Mouse (Mus musculus) heart, embryonic 12.5 days (tissue): ENCODE results near the gene Klf6. TPM values are rescaled to one million over a fixed set of nuclear protein-coding genes. Genes with fewer than 3 reads are reported as not detected.

ENCODE experiments used
- ATAC-seq: fragments of 200-750 bp; cut with Nextera tagmentation; 2 replicates; pipeline ENCODE4 v1.8.0; 2017; ENCODE audit warnings: moderate TSS enrichment, moderate library complexity; ENCODE audit not compliant: insufficient number of reproducible peaks, low FRiP score
- H3K27ac ChIP-seq: fragments of 300-500 bp; sonication (generic); 2 replicates; pipeline ENCODE4 v1.5.1; 2016; ENCODE audit warnings: mild to moderate bottlenecking, moderate library complexity; ENCODE audit not compliant: poor library complexity, severe bottlenecking
- H3K27me3 ChIP-seq: fragments of 300-500 bp; sonication (generic); replicated peaks from 2 replicates; pipeline ENCODE4 v1.6.1; 2016; ENCODE audit warnings: mild to moderate bottlenecking, moderate library complexity
- H3K36me3 ChIP-seq: fragments of 300-500 bp; sonication (generic); 2 replicates; pipeline ENCODE4 v1.6.1; 2016; ENCODE audit warnings: mild to moderate bottlenecking, moderate library complexity
- H3K4me1 ChIP-seq: fragments of 300-500 bp; sonication (generic); replicated peaks from 2 replicates; pipeline ENCODE4 v1.6.1; 2016; ENCODE audit warnings: mild to moderate bottlenecking
- H3K4me2 ChIP-seq: fragments of 300-500 bp; sonication (generic); 2 replicates; pipeline ENCODE4 v1.6.1; 2016; ENCODE audit warnings: mild to moderate bottlenecking, moderate library complexity
- H3K4me3 ChIP-seq: fragments of 300-500 bp; sonication (generic); 2 replicates; pipeline ENCODE4 v1.5.1; 2016; ENCODE audit warnings: mild to moderate bottlenecking
- H3K9ac ChIP-seq: fragments of 300-500 bp; sonication (generic); 2 replicates; pipeline ENCODE4 v1.6.1; 2016; ENCODE audit warnings: mild to moderate bottlenecking, moderate library complexity
- H3K9me3 ChIP-seq: fragments of 300-500 bp; sonication (generic); replicated peaks from 2 replicates; pipeline ENCODE4 v1.6.1; 2016; ENCODE audit warnings: mild to moderate bottlenecking, moderate library complexity
- WGBS: fragments of 180-500 bp; shearing (Covaris S2); methylation state at CpG from one replicate; pipeline ENCODE4 v1.1.7; 2016; 5-methylcytosine and 5-hydroxymethylcytosine counted together
- polyA plus RNA-seq: library from polyadenylated mRNA; unstranded; fragments of >200 nt; fragmentation: Nextera tagmentation; extraction: Ambion mirVana; gene quantifications from 2 replicates; pipeline ENCODE4 v1.2.1, GENCODE M21; 2016

Gene Klf6
- polyA plus RNA-seq, 1 experiment from 2014 or later: 69.6 TPM

DNA sequence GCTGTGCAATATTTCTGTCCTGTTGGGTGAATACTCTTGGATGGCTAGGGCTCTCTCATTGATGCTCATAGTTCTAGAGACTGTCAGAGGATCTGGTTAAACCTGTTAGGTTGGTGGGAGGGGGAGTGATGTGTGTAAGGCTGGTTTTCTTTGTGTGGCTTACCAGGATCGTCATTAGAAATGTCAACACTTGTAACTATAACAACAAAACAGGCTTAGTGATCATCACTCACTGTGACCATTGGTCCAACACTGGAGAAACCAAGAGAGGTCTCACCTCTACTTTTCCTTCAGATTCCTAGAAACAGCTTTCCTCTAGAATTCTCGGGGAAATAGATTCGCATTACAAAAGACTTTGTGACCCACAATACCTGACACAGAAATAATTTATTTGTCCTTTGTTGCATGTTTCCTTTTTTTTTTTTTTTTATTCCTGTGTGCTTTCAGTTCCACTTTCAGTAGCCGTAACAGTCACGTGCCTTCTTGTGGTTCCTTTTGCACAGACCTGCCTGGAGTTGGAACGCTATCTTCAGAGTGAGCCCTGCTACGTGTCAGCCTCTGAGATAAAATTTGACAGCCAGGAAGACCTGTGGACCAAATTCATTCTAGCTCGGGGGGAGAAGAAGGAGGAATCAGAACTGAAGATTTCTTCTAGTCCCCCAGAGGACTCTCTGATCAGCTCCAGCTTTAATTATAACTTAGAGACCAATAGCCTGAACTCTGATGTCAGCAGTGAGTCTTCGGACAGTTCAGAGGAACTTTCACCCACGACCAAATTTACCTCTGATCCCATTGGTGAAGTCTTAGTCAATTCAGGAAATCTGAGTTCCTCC is 3.2 kb downstream of the Klf6 start:
- H3K27ac ChIP-seq: peak overlapping the region; percentile 93
- peak overlapping the region; percentile 69 for H3K4me3 ChIP-seq
- peaks cover 38% of the 10 kb centered on the region for H3K4me1 ChIP-seq
- peak overlapping the region; percentile 85 for H3K4me2 ChIP-seq
- no peaks in the 10 kb centered on the region for H3K9me3 ChIP-seq
- H3K9ac ChIP-seq: peak overlapping the region; percentile 75
- H3K27me3 ChIP-seq: no peaks in the 10 kb centered on the region
- 21% methylated on average over 10 of the region's 10 CpGs for WGBS
- no peak for ATAC-seq
- H3K36me3 ChIP-seq: peaks cover 45% of the 10 kb centered on the region

DNA sequence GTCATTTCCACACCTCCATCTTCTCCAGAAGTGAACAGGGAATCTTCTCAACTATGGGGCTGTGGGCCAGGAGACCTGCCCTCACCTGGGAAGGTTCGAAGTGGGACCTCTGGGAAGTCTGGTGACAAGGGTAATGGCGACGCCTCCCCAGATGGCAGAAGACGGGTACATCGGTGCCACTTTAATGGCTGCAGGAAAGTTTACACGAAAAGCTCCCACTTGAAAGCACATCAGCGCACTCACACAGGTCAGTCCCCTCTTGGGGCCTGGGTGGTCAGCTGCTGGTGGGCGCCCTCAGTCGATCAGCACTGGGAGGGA is 3.8 kb downstream of the Klf6 start:
- ATAC-seq: no peak
- peaks cover 42% of the 10 kb centered on the region for H3K4me1 ChIP-seq
- H3K9me3 ChIP-seq: no peaks in the 10 kb centered on the region
- peak overlapping the region; percentile 93 for H3K27ac ChIP-seq
- H3K9ac ChIP-seq: peak overlapping the region; percentile 54
- peak overlapping the region; percentile 69 for H3K4me3 ChIP-seq
- H3K4me2 ChIP-seq: peak overlapping the region; percentile 85
- 76% methylated on average over 9 of the region's 9 CpGs for WGBS
- H3K27me3 ChIP-seq: no peaks in the 10 kb centered on the region
- H3K36me3 ChIP-seq: peaks cover 46% of the 10 kb centered on the region

DNA sequence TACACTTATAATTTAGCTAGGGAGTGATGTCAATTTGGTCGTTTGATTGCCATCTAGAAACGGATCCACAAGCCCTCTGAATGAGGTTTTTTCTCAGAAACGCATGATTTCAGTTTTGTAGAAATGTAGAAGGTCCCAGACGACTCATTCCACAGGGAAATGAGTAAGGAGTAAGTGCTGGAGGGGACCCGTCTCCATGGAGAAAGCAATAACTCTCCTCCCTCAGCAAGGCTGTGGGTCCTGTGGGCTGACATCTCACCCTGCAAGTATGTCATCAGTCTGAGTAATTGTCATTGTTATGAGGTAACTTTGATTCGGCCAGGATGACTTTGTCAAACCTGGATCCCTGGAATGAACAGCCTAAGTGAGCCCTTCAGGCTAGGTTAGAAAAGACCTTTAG is 4.8 kb downstream of the Klf6 start:
- no peak for ATAC-seq
- peak overlapping the region; percentile 85; the same call in 1 of the 2 replicates for H3K4me2 ChIP-seq
- H3K4me1 ChIP-seq: peaks cover 51% of the 10 kb centered on the region
- no peak overlapping the region for H3K27ac ChIP-seq
- WGBS: 76% methylated on average over 6 of the region's 6 CpGs
- no peak overlapping the region for H3K9ac ChIP-seq
- no peaks in the 10 kb centered on the region for H3K27me3 ChIP-seq
- no peak overlapping the region for H3K4me3 ChIP-seq
- H3K9me3 ChIP-seq: no peaks in the 10 kb centered on the region
- peaks cover 46% of the 10 kb centered on the region for H3K36me3 ChIP-seq

DNA sequence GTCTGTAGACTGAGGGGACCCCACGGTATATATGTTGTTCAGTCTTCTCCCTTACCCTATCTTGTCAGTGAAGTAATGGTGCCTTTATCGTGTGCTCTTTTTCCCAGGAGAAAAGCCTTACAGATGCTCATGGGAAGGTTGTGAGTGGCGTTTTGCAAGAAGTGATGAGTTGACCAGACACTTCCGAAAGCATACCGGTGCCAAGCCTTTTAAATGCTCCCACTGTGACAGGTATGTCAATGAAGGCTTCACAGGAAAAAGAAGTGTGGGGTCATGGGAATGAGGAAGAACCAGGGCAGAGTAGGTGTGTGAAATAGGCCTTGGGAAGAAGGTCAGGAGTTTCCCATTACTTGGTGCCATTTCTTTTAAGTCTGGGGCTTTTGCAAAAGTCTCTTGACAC is 5.2 kb downstream of the Klf6 start:
- WGBS: 85% methylated on average over 5 of the region's 5 CpGs

DNA sequence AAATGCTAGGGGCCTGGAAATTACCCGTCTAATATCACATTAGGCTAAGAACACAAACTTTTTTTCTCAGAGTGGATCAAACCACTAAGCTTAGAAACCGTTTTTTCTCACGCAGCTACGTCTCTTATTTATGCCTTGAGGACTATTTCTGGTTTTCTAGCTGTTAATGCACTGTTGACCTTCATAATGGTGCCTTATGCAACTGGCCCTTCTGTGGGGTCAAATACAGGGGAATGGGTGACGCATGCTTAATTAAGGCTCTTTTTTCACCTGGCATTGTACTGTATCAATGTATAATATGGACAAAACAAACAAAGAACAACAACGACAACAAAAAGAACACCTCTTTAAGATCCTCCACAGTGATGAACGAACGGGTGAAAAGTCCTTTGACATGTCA is 7.1 kb downstream of the Klf6 start:
- Histone ChIP-seq H3K4me3 (no peak overlapping the region), H3K36me3 (peaks cover 46% of the 10 kb centered on the region), H3K9me3 (no peaks in the 10 kb centered on the region), H3K27me3 (no peaks in the 10 kb centered on the region), H3K4me1 (peaks cover 51% of the 10 kb centered on the region), H3K4me2 (no peak overlapping the region), H3K9ac (no peak overlapping the region), H3K27ac (no peak overlapping the region)
- WGBS: 78% methylated on average over 8 of the region's 8 CpGs
- ATAC-seq: no peak

More for the DNA sequence above, 5.2 kb downstream of the Klf6 start:
- Histone ChIP-seq H3K9ac (no peak overlapping the region), H3K4me2 (no peak overlapping the region), H3K27me3 (no peaks in the 10 kb centered on the region), H3K27ac (no peak overlapping the region), H3K4me1 (peaks cover 51% of the 10 kb centered on the region), H3K36me3 (peaks cover 46% of the 10 kb centered on the region), H3K9me3 (no peaks in the 10 kb centered on the region), H3K4me3 (no peak overlapping the region)
- no peak for ATAC-seq

DNA sequence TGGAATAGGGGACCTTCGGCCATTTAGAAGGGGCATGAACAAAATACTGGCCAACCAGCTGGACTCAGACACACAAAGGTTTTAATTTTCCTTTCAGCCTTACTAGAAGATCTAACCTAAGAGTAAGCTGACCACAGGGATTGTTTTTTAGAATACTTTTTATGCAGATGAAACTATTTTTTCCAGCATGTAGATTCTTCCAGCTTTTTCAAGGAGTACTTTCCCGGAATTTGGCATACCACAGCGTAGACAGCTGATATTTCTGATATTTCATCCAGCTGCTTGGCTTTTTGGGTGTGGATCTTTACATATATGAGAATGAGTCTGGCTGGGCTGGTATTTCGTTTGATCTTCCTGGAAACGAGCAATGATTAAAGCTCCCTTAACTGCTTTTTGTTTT is 8.2 kb downstream of the Klf6 start:
- Histone ChIP-seq H3K36me3 (peaks cover 46% of the 10 kb centered on the region), H3K27ac (peak overlapping the region; percentile 68; the same call in 1 of the 2 replicates), H3K4me3 (no peak overlapping the region), H3K4me2 (no peak overlapping the region), H3K4me1 (peaks cover 47% of the 10 kb centered on the region), H3K9me3 (no peaks in the 10 kb centered on the region), H3K27me3 (no peaks in the 10 kb centered on the region), H3K9ac (no peak overlapping the region)
- 49% methylated on average over 5 of the region's 5 CpGs for WGBS
- no peak for ATAC-seq

DNA sequence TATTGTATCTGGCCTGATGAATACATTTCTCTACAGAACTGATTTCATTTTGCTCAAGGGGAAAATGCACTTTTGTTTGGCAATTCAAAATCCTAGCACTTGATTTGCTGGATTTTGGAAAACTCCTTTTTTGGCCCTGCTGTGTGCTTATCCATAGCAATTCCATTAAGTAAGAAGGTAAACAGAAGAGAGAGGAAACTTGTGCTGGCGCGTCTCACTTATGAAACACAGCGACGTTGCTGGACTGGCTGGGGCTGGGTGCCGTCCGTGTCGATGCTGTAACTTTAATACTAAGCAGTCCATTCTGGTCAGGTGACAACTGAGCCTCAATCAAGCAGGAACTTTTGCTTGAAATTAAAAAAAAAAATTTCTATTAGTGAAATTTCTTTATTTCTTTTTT is 8.6 kb downstream of the Klf6 start:
- peak overlapping the region; percentile 26; the same call in 1 of the 2 replicates for H3K4me2 ChIP-seq
- H3K4me1 ChIP-seq: peaks cover 44% of the 10 kb centered on the region
- WGBS: 11% methylated on average over 7 of the region's 7 CpGs
- peak; percentile 61; the same call in 1 of the 2 replicates for ATAC-seq
- H3K27ac ChIP-seq: peak overlapping the region; percentile 68
- H3K9ac ChIP-seq: no peak overlapping the region
- H3K27me3 ChIP-seq: no peaks in the 10 kb centered on the region
- H3K36me3 ChIP-seq: peaks cover 44% of the 10 kb centered on the region
- H3K9me3 ChIP-seq: no peaks in the 10 kb centered on the region
- no peak overlapping the region for H3K4me3 ChIP-seq

DNA sequence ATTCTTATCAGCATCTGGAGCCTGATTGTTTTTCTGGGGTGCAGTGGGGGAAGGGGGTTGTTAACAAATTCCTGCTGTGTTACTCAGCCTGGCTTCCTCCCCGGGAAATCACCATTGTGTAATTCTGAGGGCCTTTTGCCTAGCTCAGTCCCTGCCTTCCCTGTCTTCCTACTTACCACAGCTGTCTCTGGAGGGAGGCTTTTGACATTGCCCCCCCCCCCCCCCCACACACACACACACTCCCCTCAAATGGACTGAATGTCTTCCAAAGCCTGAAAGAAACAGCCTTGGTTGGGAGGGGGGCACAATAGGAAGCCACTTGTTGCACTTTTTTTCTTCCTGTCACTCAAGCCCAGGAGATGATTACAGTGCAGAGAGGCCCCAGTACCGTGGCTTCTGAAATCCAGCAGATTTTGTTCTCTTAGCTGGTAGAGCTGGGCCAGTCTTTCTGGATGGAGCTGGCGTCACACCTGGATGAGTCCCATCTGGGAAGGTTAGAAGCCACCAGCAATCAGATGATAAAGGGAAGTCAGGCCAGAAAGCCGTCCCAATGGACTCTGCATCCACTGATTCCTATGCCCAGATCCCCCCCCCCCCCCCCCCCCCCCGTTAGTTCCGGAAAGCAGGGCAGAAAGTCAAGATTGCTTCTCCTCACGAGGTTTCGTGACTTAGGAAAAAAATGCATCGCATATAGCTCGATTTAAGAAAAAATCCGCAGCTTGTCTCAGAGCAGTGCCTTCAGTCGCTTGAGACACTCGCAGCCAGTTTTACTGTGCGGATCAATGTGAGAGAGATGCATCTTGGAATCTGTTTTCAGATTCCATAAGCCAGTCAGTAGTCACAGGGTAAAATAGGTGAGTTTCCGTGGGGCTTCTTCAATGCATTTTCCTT is 9.3 kb downstream of the Klf6 start:
- WGBS: 17% methylated on average over 15 of the region's 15 CpGs
- ATAC-seq: peak; percentile 68
- H3K9ac ChIP-seq: peak overlapping the region; percentile 51
- peaks cover 36% of the 10 kb centered on the region for H3K4me1 ChIP-seq
- peak overlapping the region; percentile 59 for H3K27ac ChIP-seq
- no peaks in the 10 kb centered on the region for H3K9me3 ChIP-seq
- no peaks in the 10 kb centered on the region for H3K27me3 ChIP-seq
- peaks cover 36% of the 10 kb centered on the region for H3K36me3 ChIP-seq
- H3K4me3 ChIP-seq: peak overlapping the region; percentile 13; the same call in 1 of the 2 replicates
- peak overlapping the region; percentile 53 for H3K4me2 ChIP-seq

DNA sequence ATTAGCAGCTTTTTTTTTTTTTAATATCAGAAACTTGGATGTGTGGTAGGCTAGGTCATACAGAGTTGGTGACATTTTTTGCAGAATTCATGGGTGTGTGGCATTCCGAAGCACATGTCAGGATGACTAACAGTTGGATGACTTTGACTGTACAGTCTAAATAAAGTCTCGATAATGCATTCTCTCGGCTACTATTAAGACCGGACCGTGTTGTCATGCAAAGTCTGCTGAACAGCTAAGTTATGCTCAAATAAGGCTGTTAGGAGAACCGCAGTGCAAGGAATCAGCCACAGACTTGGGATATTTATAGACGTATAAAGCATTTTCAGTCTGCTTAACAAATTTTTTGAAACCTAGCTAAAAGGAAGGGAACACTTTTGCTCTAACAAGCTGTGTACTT is 10.1 kb downstream of the Klf6 start:
- Histone ChIP-seq H3K36me3 (peaks cover 28% of the 10 kb centered on the region), H3K4me1 (peaks cover 28% of the 10 kb centered on the region), H3K27me3 (no peaks in the 10 kb centered on the region), H3K9me3 (no peaks in the 10 kb centered on the region), H3K9ac (no peak overlapping the region), H3K27ac (no peak overlapping the region), H3K4me2 (no peak overlapping the region), H3K4me3 (no peak overlapping the region)
- no peak for ATAC-seq
- WGBS: 84% methylated on average over 7 of the region's 7 CpGs

DNA sequence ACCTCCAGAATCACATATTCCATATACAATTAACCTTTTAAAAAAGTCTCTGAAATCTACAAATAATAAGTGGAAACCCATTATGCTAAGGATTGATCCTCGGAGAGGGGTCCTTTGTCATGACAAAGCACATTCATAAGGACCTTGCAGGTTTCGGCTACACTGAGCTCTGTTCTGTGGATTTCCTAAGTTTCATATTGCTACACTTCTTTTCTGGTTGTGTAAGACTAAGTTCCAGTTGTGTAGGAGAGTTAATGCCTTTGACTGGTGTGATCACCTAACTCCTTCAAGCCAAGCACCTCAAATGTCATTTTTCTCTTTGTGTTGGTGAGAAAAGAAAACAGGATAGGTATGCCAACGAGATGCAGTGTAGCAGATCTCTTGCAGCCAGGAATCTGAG is 12.4 kb downstream of the Klf6 start:
- Histone ChIP-seq H3K27ac (no peak overlapping the region), H3K27me3 (no peaks in the 10 kb centered on the region), H3K4me3 (no peak overlapping the region), H3K36me3 (peaks cover 6% of the 10 kb centered on the region), H3K9ac (no peak overlapping the region), H3K4me1 (peaks cover 17% of the 10 kb centered on the region), H3K4me2 (no peak overlapping the region), H3K9me3 (no peaks in the 10 kb centered on the region)
- no peak for ATAC-seq
- WGBS: 80% methylated on average over 3 of the region's 3 CpGs

DNA sequence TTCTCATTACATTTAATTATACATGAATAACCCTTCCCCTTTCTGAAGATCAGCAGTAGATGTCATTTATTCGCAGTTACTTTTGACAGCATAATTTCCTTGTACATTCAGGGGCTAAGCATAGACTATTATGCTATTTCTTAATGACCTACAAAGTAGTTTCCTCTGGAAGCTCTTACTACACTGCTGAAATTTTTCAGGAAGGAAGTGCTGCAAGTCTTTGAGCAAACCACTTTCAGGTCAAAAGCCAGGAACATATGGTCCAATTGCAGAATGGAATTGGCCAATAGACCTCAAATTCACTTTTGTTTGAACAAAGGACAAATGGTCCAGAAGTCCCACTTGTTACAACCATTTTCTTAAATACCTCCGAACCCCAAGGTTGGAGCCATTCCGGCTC is 14.2 kb downstream of the Klf6 start:
- H3K9ac ChIP-seq: no peak overlapping the region
- H3K4me3 ChIP-seq: no peak overlapping the region
- H3K27ac ChIP-seq: no peak overlapping the region
- H3K4me2 ChIP-seq: no peak overlapping the region
- peaks cover 6% of the 10 kb centered on the region for H3K4me1 ChIP-seq
- no peak for ATAC-seq
- H3K36me3 ChIP-seq: no peaks in the 10 kb centered on the region
- no peaks in the 10 kb centered on the region for H3K27me3 ChIP-seq
- WGBS: 87% methylated on average over 3 of the region's 3 CpGs
- no peaks in the 10 kb centered on the region for H3K9me3 ChIP-seq
